Mouse (Mus musculus): ENCODE results near the gene Gm37240. TPM values are rescaled to one million over a fixed set of nuclear protein-coding genes. Genes with fewer than 3 reads are reported as not detected.
"Not testable (repeated sequence)": the region's sequence is repeated elsewhere in the genome, so short reads cannot be mapped to it uniquely, and the experiment has no call there.

Gm37240 gene
- total and polyA plus RNA-seq, 3 experiments, result not detected

DNA sequence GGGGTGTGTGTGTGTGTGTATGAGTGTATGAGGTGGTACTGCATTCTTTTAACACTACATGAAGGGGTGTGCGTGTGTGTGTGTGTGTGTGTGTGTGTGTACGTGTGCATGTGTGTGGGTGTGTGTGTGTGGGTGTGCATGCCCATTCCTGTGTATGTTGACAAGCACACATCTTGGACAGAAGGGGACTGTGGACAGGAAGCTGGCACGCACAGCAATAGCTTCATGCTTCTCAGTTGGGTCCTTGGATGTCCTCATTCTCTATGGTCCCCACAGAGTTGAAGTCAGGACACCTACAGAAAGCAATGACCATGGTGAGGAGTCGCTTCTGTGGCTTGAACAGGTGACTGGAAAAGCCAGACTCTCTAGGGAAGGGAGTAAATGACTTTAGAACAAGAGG is 1223.5 kb downstream of the Gm37240 start:
- H3K4me1 ChIP-seq (ENCODE audit: insufficient read depth, low read depth, low read length), result peaks cover 15% of the 10 kb centered on the region; the same call in 1 of the 2 replicates
- ATAC-seq (ENCODE audit: extremely low read depth, insufficient number of reproducible peaks, low FRiP score, poor library complexity, severe bottlenecking), result no peak
- H3K27me3 ChIP-seq (ENCODE audit: insufficient read depth, low read length), result peaks cover 73% of the 10 kb centered on the region

DNA sequence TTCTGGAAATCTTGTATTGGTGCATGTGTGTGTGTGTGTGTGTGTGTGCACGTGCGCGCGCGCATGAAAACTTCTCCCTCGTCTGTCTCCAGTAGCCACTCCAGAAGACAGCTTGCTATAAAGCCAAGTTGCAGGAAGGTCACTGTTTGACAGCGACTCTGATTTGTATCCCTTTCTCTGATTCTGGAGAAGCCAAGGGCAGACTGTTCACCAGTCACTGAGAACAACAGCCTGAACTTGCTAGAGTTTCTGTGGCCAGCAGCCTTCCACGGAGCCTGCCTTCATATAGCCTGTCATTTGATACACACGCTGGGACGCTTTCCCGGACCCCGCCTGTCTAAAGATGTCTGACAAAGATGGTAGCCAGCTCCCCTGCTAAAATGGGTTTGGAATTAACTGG is 1224.2 kb downstream of the Gm37240 start:
- peaks cover 15% of the 10 kb centered on the region; the same call in 1 of the 2 replicates for H3K4me1 ChIP-seq (ENCODE audit: insufficient read depth, low read depth, low read length)
- no peaks in the 10 kb centered on the region for H3K36me3 ChIP-seq (replicated peaks)
- H3K4me3 ChIP-seq (ENCODE audit: low read depth, low read length), result no peak overlapping the region
- peaks cover 8% of the 10 kb centered on the region for H3K9me3 ChIP-seq (replicated peaks)
- DNase-seq (ENCODE audit: low spot score) (no peak), ATAC-seq (ENCODE audit: extremely low read depth, insufficient number of reproducible peaks, low FRiP score, poor library complexity, severe bottlenecking) (no peak)
- no peak for TF ChIP-seq POLR2AphosphoS5 (IDR thresholded peaks at IDR 0.05; ENCODE audit: insufficient replicate concordance, low read depth, low read length)
- H3K27me3 ChIP-seq (ENCODE audit: insufficient read depth, low read length), result peaks cover 67% of the 10 kb centered on the region

More for the DNA sequence above, 1223.5 kb downstream of the Gm37240 start:
- Histone ChIP-seq H3K4me3 (ENCODE audit: low read depth, low read length) (no peak overlapping the region), H3K9me3 (replicated peaks) (peaks cover 1% of the 10 kb centered on the region), H3K36me3 (replicated peaks) (no peaks in the 10 kb centered on the region)
- no peak for TF ChIP-seq POLR2AphosphoS5 (IDR thresholded peaks at IDR 0.05; ENCODE audit: insufficient replicate concordance, low read depth, low read length)
- no peak for TF ChIP-seq GATA2 (IDR thresholded peaks at IDR 0.05; ENCODE audit: borderline replicate concordance, low read depth, low read length)
- no peak for TF ChIP-seq GATA1 (IDR thresholded peaks at IDR 0.05; ENCODE audit: borderline replicate concordance, low read length)
- TF ChIP-seq CTCF (IDR thresholded peaks at IDR 0.05; ENCODE audit: low read depth, low read length), result no peak
- TF ChIP-seq TAL1 (conservative IDR thresholded peaks at IDR 0.05; ENCODE audit: low read depth, low read length), result no peak
- DNase-seq (ENCODE audit: low spot score), result no peak

DNA sequence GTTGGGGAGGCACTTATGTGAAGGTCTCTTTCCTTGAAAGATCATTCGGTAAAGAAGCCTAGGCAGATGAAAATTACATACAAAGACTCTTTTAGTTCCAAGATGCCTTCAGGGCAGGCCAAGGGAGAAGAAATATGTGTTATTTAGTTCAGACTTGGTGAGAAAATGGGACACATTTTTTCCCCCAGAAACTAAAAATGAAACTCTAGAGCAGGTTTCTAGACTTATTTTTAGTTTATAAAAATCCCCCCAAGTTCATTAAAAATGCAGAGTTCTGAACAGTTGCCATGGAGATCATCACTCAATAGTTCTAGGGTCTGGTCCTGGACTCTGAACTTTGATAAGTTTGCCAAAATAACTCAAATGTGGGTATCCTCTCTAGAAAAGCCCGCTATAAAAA is 1226.9 kb downstream of the Gm37240 start:
- Histone ChIP-seq H3K4me1 (ENCODE audit: insufficient read depth, low read depth, low read length) (peaks cover 29% of the 10 kb centered on the region), H3K9me3 (replicated peaks) (peaks cover 8% of the 10 kb centered on the region), H3K27me3 (ENCODE audit: insufficient read depth, low read length) (peaks cover 46% of the 10 kb centered on the region), H3K4me3 (ENCODE audit: low read depth, low read length) (no peak overlapping the region), H3K36me3 (replicated peaks) (no peaks in the 10 kb centered on the region)
- no peak for TF ChIP-seq CTCF (IDR thresholded peaks at IDR 0.05; ENCODE audit: low read depth, low read length)
- ATAC-seq (ENCODE audit: extremely low read depth, insufficient number of reproducible peaks, low FRiP score, poor library complexity, severe bottlenecking) (no peak), DNase-seq (ENCODE audit: low spot score) (no peak)

DNA sequence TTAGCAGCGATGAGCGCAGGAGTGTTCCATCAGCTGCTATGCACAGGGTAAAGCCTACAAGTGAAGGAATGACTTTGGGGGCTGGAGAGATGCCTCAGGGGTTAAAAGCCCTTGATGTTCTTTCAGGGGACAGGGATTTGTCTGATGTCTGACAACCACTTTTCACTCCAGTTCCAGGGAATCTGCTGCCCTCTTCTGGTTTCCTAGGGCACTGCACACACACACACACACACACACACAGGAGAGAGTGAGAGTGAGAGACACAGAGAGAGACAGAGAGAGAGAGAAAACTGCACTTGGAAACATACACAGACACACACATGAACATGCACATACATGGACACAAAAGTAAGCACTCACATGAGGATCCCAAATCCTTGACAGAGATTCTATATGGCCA is 1228.4 kb downstream of the Gm37240 start:
- Histone ChIP-seq H3K27me3 (ENCODE audit: insufficient read depth, low read length) (peaks cover 32% of the 10 kb centered on the region), H3K9me3 (replicated peaks) (peaks cover 8% of the 10 kb centered on the region), H3K4me1 (ENCODE audit: insufficient read depth, low read depth, low read length) (peaks cover 44% of the 10 kb centered on the region), H3K4me3 (ENCODE audit: low read depth, low read length) (no peak overlapping the region), H3K36me3 (replicated peaks) (no peaks in the 10 kb centered on the region)
- no peak for DNase-seq (ENCODE audit: low spot score)
- ATAC-seq (ENCODE audit: extremely low read depth, insufficient number of reproducible peaks, low FRiP score, poor library complexity, severe bottlenecking), result no peak
- TF ChIP-seq TAL1 (conservative IDR thresholded peaks at IDR 0.05; ENCODE audit: low read depth, low read length) (no peak), CTCF (IDR thresholded peaks at IDR 0.05; ENCODE audit: low read depth, low read length) (no peak), POLR2AphosphoS5 (IDR thresholded peaks at IDR 0.05; ENCODE audit: insufficient replicate concordance, low read depth, low read length) (no peak), GATA2 (IDR thresholded peaks at IDR 0.05; ENCODE audit: borderline replicate concordance, low read depth, low read length) (no peak), GATA1 (IDR thresholded peaks at IDR 0.05; ENCODE audit: borderline replicate concordance, low read length) (no peak)

DNA sequence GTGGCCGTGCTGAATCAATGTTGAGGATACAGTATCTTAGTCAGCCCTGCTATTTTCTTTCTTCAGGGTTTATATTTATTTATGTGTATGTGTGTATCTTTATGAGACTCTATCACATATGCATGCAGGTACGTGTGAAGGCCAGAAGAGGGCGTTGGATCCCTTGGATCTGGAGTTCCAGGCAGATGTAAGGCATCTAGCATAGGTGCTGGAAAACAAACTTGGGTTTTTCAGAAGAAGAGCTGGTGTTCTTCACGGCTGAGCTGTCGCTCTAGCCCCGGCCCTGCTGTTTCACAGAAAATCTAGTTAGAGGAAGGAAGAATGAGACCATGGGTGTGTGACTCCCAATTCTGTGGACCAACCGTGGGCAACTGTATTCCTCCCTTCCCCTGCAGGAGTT is 1229.3 kb downstream of the Gm37240 start:
- peaks cover 8% of the 10 kb centered on the region for H3K9me3 ChIP-seq (replicated peaks)
- ATAC-seq (ENCODE audit: extremely low read depth, insufficient number of reproducible peaks, low FRiP score, poor library complexity, severe bottlenecking) (no peak), DNase-seq (ENCODE audit: low spot score) (no peak)
- TF ChIP-seq GATA1 (IDR thresholded peaks at IDR 0.05; ENCODE audit: borderline replicate concordance, low read length) (no peak), POLR2AphosphoS5 (IDR thresholded peaks at IDR 0.05; ENCODE audit: insufficient replicate concordance, low read depth, low read length) (no peak), TAL1 (conservative IDR thresholded peaks at IDR 0.05; ENCODE audit: low read depth, low read length) (no peak), CTCF (IDR thresholded peaks at IDR 0.05; ENCODE audit: low read depth, low read length) (no peak), GATA2 (IDR thresholded peaks at IDR 0.05; ENCODE audit: borderline replicate concordance, low read depth, low read length) (no peak)
- H3K4me3 ChIP-seq (ENCODE audit: low read depth, low read length), result no peak overlapping the region
- H3K36me3 ChIP-seq (replicated peaks), result no peaks in the 10 kb centered on the region
- H3K27me3 ChIP-seq (ENCODE audit: insufficient read depth, low read length), result peaks cover 26% of the 10 kb centered on the region
- peaks cover 49% of the 10 kb centered on the region for H3K4me1 ChIP-seq (ENCODE audit: insufficient read depth, low read depth, low read length)

DNA sequence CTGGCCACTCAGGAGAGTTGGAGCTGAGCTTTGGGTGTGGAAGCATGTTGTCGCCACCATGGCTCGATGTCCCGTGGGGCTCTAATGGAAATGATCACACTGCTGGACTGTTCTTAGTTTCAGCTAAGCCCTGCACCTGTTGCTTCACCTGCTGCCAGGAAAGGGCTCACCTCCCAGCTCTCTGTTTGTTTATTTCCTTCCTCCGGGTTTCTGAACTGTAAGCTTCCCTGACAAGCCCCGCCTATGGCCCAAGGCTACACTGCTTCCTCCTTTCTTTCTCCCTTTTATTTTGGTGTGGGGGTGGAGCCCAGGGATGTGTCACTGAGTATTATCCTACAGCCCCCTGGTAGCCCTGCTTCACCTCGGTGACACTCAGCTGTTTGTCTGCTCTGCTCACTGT is 1230.1 kb downstream of the Gm37240 start:
- DNase-seq (ENCODE audit: low spot score) (peak; percentile 28), ATAC-seq (ENCODE audit: extremely low read depth, insufficient number of reproducible peaks, low FRiP score, poor library complexity, severe bottlenecking) (no peak)
- Histone ChIP-seq H3K4me1 (ENCODE audit: insufficient read depth, low read depth, low read length) (peaks cover 55% of the 10 kb centered on the region), H3K36me3 (replicated peaks) (no peaks in the 10 kb centered on the region), H3K4me3 (ENCODE audit: low read depth, low read length) (no peak overlapping the region; the same call in 1 of the 2 replicates), H3K27me3 (ENCODE audit: insufficient read depth, low read length) (peaks cover 18% of the 10 kb centered on the region), H3K9me3 (replicated peaks) (peaks cover 8% of the 10 kb centered on the region)
- TF ChIP-seq CTCF (IDR thresholded peaks at IDR 0.05; ENCODE audit: low read depth, low read length) (no peak), GATA2 (IDR thresholded peaks at IDR 0.05; ENCODE audit: borderline replicate concordance, low read depth, low read length) (no peak), GATA1 (IDR thresholded peaks at IDR 0.05; ENCODE audit: borderline replicate concordance, low read length) (no peak), POLR2AphosphoS5 (IDR thresholded peaks at IDR 0.05; ENCODE audit: insufficient replicate concordance, low read depth, low read length) (no peak), TAL1 (conservative IDR thresholded peaks at IDR 0.05; ENCODE audit: low read depth, low read length) (no peak)

DNA sequence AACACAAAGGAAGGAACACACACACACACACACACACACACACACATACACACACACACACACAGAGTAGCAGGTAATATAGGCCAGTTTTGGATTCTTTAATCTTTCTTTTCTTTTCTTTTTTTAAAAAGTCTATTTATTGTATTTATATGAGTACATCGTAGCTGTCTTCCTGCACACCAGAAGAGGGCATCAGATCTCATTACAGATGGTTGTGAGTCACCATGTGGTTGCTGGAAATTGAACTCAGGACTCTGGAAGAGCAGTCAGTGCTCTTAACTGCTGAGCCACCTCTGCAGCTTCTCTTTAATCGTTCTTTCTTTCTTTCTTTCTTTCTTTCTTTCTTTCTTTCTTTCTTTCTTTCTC is 1231.5 kb downstream of the Gm37240 start:
- not testable (repeated sequence) for H3K27me3 ChIP-seq (ENCODE audit: insufficient read depth, low read length); DNase-seq (ENCODE audit: low spot score); H3K9me3 ChIP-seq (replicated peaks); H3K36me3 ChIP-seq (replicated peaks); H3K4me3 ChIP-seq (ENCODE audit: low read depth, low read length); ATAC-seq (ENCODE audit: extremely low read depth, insufficient number of reproducible peaks, low FRiP score, poor library complexity, severe bottlenecking)
- peaks cover 45% of the 10 kb centered on the region for H3K4me1 ChIP-seq (ENCODE audit: insufficient read depth, low read depth, low read length)
